Mouse (Mus musculus) liver, embryonic 14.5 days (tissue): ENCODE data around the gene Eif3b.

ENCODE experiments used
- CTCF ChIP-seq: IDR thresholded peaks from 2 replicates; pipeline ENCODE4 v1.5.1; 2016; ENCODE audit warnings: antibody characterized with exemption, low read depth, control low read depth
- EP300 ChIP-seq: IDR thresholded peaks from 2 replicates; pipeline ENCODE4 v1.6.1; 2016; ENCODE audit warnings: antibody characterized with exemption, low read depth

- TF ChIP-seq CTCF (no peak), EP300 (no peak)
Observed at GRCm38 (mm10) chr5:140388588-140389576, 30.2 kb upstream of the Eif3b start, which contains the start of gene Snx8.
